Mouse (Mus musculus) T-helper 17 cell (primary cell): ENCODE measurements around the gene Timm9.

ENCODE experiments used
- in situ Hi-C, 2 experiments: fragments of 300-600 bp; cut with MboI, MseI; formaldehyde crosslinking; loops; 1 replicate in 1 of 2; 2 replicates in 1 of 2; pipeline ENCODE4 v1.15.1; 2025; ENCODE audit warnings: high pct_unique_total_duplicates in 2 of 2

Gene Timm9

DNA sequence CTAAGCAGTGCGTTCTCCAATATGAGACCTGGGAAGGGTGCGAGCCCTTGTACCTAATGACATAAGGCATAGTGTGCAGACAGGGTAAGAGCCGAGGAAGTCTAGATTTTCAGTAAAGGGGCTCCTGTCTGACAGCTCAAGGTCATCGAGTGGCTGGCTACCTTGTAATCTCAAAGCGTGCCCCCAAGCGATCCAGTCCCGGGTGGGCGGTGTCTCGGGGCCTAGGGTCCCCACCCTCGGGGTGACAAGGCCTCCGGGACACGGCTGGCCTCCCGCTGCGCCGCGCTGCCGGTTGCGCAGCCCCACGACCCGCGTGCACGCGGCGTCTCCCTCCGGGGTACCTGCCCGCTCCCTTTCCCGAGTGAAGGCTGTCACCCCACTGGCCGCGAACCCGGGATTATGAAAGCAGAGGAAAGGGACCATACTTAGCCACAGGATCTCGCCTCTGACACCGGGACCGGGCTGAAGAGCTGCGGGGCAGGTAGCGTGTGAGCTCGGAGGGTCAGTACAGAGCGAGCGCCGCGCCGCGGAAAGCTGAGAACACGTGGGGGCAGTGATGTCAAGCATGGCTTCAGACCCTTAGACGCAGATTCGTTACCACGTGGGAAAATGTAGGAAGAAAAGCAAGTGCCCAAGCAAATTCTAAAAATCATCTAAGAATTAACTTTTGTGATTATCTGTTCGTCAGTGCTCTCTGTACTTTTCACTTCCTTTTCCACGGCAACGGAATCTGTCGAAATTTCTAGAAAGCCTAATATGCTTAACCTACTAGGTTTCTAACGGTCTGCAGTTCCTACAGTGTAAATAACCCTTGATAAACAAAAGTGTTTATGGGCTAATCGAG is at the start of gene Timm9, which contains the start of gene 2700049A03Rik:
Timm9 (minus strand) TSS at position 555 of the 844 bp plus-strand sequence.
2700049A03Rik (plus strand) TSS at position 719 of the 844 bp plus-strand sequence.
- in situ Hi-C loops: loop anchor here in 1 of 2 experiments (10.0 kb wide), 1 partner anchor 292 kb away; no protein-coding TSS in a partner anchor

DNA sequence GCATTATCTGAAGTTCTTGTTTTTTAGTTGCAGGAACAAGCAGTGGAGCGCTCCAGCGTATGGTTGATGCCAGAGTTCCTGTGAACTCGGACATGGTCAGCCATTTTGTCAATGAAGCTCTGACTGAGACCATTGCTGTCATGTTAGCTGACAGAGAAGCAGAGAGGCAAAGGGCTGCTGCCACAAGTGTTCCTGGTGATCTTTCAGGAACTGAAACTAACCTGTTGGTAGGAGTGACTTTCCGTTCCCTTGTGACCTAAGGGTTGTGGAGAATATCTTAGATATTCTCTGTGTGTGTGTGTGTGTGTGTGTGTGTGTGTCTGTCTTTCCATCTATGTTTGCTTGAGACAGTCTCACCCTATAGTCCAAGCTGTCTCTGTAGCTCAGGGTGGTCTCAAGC is 47.9 kb upstream of the Timm9 start:
- in situ Hi-C loops: loop anchor here in 1 of 2 experiments (25.0 kb wide), 1 partner anchor 528 kb away; no protein-coding TSS in a partner anchor

DNA sequence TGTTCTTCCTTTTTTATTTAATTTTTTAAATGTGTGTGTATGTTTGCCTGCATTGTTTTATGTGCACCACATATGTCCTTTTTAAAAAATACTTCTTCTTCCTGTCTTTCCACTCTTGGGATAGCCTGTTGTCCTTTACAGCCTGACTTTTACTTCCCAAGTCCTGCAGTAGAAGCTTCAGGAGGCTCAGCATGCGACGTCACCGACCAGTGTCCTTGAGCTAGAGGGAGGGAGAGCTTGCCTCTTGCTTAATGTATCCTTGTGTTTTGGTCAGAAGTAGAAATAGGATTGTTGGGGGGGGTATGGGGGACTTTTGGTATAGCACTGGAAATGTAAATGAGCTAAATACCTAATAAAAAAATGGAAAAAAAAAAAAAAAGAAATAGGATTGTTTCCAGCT is 47.3 kb upstream of the Timm9 start:
- in situ Hi-C loops: loop anchor here in 1 of 2 experiments (25.0 kb wide), 1 partner anchor 529 kb away; no protein-coding TSS in a partner anchor

DNA sequence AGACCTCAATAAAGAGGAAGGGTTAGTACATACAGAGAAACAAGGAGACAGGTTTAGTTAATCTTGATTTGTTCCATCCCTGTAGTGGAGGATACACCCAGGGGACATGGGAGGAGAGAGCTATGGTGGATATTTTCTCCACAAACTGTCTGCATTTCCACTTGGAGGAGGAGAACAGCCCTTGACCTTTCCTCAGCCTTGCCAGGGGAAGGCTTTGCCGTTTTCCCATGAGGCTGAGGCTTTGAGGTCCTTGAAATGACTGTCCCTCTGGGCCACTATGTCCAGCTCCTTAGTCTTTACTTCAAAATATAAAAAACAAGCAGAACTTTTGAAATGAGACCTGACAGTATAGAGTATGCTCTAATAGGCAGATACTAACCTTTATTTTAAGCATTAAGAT is 33.4 kb upstream of the Timm9 start:
- in situ Hi-C loops: loop anchor here in 1 of 2 experiments (25.0 kb wide), 1 partner anchor 542 kb away; no protein-coding TSS in a partner anchor

DNA sequence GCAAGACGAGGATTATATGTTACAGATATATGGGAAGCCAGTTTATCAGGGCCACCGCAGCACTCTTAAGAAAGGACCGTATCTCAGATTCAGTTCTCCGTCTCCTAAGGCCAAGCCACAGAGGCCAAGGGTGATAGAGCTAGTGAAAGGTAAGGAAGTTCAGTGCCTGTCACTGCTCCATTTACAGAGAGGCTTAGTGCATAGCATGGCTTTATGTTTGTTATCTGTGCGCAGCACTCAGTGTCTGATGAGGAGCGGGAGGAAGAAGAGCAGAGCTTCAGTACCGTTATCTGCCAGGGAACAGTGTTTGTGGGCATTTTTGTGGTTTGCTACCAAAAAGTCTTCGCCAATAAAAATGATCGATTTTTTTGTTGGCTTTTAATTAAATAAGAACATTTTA is 27.9 kb upstream of the Timm9 start:
- in situ Hi-C loops: loop anchor here in 1 of 2 experiments (25.0 kb wide), 1 partner anchor 548 kb away; no protein-coding TSS in a partner anchor

DNA sequence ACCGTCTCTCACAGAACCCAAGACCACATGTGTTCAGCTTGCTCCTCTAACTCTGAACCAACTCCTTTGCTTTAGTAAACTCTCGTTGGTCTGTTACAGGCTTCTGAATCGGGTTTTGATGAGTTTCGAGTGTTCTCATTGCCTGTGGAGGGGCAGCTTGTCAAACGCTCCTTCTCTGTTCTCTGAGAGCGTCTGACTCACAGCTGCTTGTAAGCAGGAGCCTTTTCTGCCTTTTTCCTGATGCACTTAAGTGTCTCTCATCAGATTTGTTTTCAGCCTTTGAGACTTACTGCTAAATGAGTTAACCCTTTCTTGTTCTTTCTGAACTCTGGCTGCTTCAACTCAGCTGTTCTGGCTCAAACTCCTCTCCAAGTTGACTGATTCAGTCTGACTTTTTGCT is 21.5 kb upstream of the Timm9 start:
- in situ Hi-C loops: loop anchor here in 1 of 2 experiments (25.0 kb wide), 1 partner anchor 554 kb away; no protein-coding TSS in a partner anchor

DNA sequence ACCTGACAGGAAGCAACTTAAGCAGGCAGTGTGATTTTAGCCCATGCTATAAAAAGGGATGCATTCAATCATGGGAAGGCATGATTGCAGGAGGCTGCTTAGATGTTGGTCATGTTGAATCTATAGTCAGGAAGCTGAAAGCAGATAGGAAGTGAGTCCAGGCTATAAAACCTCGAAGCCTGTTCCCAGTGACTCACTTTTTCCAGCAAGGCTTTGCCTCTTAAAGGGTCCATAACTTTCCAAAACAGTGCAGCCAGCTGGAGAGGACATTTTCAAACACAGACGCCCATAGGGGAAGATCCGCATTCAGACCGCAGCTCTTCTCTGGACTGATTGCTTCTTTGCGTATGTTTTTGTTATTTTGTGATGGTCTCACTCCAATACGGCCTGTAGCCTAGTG is 18.5 kb upstream of the Timm9 start:
- in situ Hi-C loops: loop anchor here in 1 of 2 experiments (25.0 kb wide), 1 partner anchor 557 kb away; no protein-coding TSS in a partner anchor

DNA sequence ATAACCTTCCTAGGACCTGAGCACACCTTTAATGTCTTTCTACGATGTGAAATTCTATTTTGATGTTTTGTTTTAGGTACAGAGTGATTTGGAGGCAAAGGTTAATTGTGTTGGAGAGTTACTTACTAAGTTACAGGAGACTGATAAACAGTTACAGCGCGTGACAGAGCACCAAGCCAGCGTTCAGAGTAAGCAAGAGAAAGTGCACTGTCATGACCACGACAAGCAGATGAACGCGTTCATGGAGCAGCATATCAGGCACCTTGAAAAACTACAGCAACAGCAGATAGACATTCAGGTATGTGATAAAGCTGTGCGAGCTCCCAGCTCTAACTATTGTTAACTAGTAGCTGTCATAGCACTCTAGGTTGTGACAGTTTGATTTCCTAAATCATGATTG is 13.7 kb upstream of the Timm9 start:
- in situ Hi-C loops: loop anchor here in 1 of 2 experiments (25.0 kb wide), 1 partner anchor 562 kb away; no protein-coding TSS in a partner anchor

DNA sequence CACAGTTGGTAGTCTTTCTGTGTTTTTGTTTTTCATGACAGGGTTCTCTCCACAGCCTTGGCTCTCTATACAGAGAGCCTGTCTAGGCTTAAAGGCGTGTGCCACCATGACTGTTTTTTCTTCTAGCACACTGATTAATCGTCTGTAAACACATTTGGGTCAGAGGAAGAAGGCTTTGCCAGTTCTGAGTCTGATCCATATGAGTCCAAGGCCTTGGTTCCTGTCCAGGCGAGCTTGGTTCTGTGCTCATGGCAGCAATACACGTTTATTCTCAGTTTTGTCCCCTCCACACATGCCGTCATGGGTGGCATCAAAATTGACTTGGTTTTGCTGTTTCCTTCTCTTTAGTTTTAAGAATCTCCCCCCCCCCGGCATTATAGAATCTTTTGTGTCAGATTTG is 13.0 kb upstream of the Timm9 start:
- in situ Hi-C loops: loop anchor here in 1 of 2 experiments (10.0 kb wide), 1 partner anchor 1615 kb away; no protein-coding TSS in a partner anchor

DNA sequence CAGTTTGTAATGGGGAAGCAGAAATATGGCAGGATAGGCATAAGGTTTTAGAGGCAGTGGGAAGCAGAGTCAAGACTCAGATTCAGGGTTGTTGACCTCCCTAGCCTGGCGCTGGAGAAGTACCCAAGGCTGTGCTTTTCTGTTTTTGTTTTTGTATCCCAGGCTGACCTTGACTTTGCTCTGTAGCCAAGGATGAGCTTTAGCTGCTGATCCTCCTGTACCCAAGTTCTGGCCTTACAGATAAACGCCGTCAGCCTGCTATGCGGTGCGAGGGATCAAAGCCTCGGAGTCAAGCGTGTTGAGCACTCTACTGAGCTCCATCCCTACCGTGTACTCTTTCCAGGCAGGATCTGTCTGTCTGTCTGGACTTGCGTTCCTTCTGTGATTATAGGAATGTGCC is 12.3 kb upstream of the Timm9 start:
- in situ Hi-C loops: loop anchor here in 1 of 2 experiments (10.0 kb wide), 1 partner anchor 1616 kb away; no protein-coding TSS in a partner anchor

DNA sequence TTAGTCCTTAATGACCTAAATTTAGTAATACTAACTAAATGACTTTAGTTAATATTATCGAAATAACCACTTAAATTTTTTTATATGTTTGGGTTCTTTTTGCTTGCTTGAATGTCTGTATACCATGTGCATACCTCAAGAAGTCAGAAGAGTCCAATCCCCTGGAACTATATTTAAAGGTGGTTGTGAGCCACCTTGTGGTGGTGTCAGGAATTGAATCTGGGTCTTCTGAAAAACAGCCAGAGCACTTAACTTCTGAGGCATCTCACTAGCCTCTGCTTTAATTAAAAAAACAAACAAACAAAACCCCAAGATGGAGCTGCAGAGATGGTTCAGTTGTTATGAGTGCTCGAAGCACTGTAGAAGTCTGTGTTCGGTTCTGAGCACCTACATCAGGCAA is 11.2 kb upstream of the Timm9 start:
- in situ Hi-C loops: loop anchor here in 1 of 2 experiments (10.0 kb wide), 1 partner anchor 1617 kb away; no protein-coding TSS in a partner anchor

DNA sequence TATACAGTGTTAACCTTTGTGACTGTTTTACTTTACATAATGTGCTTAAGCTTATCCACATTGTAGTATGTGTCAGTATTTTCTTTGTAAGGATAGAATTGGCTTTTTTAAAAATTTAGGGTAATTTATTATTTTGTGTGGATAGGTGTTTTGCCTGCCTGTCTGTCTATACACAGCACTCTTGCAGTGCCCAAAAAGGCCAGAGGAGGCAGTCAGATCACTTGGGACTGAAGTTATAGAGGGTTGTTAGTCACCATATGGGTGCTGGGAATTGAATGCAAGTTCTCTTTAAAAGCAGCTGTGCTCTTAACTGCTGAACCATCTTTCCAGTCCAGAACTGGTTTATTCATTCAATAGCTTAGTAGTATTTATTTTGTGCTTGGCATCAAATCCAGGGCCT is 4.7 kb upstream of the Timm9 start:
- in situ Hi-C loops: loop anchor here in 1 of 2 experiments (10.0 kb wide), 1 partner anchor 1624 kb away; no protein-coding TSS in a partner anchor

DNA sequence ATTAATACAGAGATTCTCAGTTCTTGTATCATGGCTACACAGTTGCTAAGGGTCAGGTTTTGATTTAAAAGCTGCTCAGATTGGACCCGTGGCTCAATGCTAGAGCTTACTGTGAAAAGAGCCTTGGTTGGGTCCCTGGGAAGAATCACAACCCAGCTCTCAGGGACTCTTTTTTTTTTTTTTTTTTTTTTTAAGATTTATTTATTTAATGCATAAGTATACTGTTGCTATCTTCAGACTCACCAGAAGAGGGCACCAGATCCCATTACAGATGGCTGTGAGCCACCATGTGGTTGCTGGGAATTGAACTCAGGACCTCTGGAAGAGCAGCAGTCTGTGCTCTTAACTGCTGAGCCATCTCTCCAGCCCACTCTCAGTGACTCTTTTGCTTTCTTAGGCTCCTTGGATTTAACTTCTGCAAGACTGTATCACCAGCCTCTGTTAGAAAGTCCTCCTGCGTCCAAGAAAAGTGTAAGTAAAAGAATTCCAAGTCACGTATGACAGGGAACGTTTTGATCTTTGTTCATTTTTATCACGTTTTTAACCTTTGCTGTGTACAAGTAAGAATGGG is 2.9 kb upstream of the Timm9 start:
- in situ Hi-C loops: loop anchor here in 1 of 2 experiments (10.0 kb wide), 1 partner anchor 295 kb away; no protein-coding TSS in a partner anchor

DNA sequence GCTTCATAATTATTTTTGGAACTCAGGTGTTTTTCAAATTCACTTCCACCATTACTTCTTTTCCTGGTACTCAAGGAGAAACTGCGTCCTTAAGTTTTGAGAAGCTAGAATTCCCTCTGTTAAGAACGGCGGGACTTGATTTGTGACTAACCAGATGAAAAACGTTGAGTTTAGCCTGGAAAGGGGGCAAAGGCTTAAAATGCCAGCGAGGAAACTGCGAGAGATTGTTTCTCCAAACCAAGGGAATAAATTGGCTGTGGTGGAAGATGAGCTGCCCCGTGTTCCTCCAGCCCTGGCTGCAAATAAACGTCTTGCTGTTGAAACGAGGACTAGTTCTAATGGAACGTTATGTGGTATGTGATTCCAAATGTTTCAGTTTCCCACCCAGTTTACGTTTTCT is 1.2 kb upstream of the Timm9 start:
- in situ Hi-C loops: loop anchor here in 1 of 2 experiments (10.0 kb wide), 1 partner anchor 293 kb away; no protein-coding TSS in a partner anchor

DNA sequence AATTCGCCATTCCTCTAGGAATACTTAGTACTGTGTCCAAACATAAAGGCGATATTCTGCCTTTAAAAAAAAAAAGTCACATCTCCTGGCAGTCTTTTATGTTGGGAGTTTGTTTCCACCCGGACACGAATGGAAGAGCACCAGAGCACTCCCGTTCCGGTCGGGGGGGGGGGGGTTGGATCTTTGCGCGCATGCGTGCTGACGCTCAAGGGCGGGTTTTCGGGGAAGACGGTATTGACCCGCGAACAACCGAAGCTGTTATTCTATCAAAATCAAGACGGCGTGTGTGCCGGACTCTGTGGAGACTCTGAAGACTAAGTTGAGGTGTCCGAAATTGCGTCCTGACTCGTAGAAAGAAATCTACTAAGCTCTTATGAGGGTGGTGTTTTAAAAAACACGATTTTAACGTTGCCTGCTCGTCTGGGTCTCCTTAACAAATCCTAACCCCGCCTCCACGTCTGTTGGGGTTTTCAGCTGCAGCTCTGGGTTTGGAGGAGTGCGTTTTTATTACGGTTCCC is 549 bp upstream of the Timm9 start:
- in situ Hi-C loops: loop anchor here in 1 of 2 experiments (10.0 kb wide), 1 partner anchor 292 kb away; no protein-coding TSS in a partner anchor

DNA sequence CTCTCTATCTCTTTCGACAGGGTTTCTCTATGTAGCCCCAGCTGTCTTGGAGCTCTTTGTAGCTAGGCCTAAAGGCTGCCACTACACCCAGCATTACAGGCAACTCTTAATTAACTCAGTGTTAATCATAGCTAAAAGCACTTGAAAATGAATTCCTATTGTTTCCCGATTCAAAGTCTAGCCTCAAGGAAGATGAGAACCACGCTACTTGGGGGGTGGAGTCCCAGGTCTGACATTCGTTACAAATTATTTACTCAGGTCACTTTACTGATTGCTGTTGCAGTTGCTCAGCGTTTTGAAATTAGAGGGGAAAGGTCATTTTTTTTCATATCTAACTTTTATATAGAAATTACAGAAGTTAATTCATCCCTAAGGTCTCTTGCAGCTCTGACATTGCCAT is 903 bp downstream of the Timm9 start:
- in situ Hi-C loops: loop anchor here in 1 of 2 experiments (10.0 kb wide), 1 partner anchor 291 kb away; no protein-coding TSS in a partner anchor

DNA sequence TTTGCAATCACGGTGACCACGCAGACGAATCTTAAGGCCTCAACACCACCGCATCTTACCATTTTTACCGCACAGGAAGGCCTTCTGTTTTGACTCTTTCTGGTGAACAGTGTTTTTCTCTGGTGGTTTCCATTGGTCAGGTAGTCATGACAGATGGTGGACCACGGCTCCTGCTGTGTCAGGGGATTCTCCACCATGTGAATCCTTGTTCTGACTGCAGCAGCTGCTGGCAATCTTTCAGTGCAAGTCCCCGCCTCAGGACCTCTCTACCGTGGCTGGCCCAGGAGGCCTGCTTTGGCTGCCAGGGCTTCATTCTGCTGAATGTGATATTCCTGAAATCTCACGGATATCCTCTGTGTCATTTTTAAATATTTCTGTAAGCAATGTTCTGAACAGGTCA is 13.2 kb downstream of the Timm9 start:
- in situ Hi-C loops: no loop called here

DNA sequence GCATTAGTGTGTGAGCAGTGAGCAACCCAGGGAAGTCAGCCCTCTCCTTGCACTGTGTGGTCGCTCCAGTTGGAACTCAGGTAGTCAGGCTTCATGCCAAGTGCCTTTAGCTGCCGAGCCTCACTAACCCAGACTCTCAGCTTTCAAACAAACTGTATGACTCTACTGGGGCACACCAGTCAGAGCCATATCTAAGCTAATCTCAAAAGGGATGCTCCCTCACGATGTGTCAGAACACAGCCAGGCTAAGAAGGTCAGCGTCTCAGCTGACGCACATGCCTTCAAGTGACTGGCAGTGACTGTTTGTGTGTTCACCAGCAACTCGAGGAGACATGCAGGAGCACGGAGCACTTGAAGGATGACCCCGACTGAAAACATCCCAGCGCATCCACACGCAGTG is 13.8 kb downstream of the Timm9 start:
- in situ Hi-C loops: no loop called here

DNA sequence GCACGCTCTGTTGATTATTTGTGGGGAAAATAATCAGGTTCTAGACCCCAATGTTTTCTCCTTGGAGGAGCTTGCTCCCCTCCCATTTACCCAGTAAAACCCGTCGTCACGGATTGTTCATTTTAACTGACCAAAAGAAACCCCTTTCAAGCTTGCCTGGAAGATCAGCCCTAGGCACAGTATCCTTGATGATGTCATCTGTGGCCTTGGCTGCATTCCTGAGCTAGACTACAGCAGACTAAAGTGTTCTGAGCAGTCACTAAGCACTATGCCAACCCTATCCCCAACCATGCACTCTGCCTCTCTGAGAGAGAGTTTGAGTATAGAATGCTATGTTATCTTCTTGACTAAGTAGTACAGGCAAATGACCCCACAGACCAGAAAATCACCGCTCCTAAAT is 20.1 kb downstream of the Timm9 start:
- in situ Hi-C loops: no loop called here

DNA sequence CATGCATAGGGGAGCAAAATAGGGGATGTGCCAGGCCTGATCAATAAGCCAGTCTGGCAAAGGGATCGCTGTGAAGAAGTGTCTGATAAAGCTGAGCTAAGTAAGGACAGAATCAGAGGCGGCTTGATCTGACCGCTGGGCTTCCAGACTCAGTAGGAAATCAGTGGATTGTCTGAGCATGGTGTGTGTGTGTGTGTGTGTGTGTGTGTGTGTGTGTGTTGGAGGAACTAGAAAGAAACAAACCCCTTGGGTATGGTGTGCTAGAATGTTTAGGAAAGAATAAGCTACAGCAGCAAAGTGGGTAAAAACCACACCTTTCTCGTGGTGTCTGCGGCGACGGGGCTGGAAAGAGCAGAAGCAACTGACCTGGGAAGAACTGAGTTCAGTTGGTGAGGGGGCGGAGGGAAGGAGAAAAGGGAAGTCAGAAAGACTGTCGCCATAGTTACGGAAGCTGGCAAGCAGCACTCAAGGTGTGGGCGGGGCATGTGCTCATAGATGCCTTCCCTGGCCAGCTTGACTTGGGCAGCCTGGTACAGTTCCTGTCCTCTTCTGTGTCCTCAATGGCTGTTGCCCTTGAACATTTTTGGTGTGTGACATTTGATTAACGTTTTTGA is 22.7 kb downstream of the Timm9 start:
- in situ Hi-C loops: no loop called here

DNA sequence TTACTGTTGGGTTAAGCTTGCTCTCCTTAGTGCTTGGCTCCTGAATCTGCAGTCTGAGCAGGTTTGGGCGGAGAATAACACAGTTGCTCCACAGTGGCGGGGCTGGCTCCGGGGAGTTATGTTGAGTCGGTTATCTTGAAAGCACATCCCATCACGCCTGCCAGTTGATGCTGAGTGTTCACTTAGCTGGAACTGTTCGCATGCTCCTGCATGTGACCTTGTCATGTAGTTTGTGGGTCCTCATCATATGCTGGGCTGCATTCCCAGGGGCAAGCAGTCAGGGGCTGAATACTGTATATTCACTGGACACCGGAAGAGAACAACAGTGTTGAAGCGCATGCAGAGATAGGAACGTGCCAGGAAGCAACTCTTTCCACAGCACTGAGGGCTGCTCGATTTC is 23.4 kb downstream of the Timm9 start:
- in situ Hi-C loops: no loop called here
